Mouse (Mus musculus) v-Abl transformed pro-B cells (cell line): ENCODE measurements around the gene Rph3a.
"Not testable (repeated sequence)": the region's sequence is repeated elsewhere in the genome, so short reads cannot be mapped to it uniquely, and the experiment has no call there.

Experiments used
- in situ Hi-C, 2 experiments: fragments of 400-800 bp; cut with MboI; formaldehyde crosslinking; loops; one replicate each; pipeline ENCODE4 v1.15.1; 2025; ENCODE audit not compliant: unreplicated experiment in 2 of 2

Rph3a gene

GRCm38 (mm10) chr5:120976138-120976537, 33.8 kb downstream of the Rph3a start:
- in situ Hi-C loops: no loop called here

- in situ Hi-C loops: loop anchor here in 1 of 2 experiments (25.0 kb wide), 1 partner anchor 313 kb away; no protein-coding TSS in a partner anchor
Observed at GRCm38 (mm10) chr5:120974522-120974921, 35.4 kb downstream of the Rph3a start.

- in situ Hi-C loops: loop anchor here in 1 of 2 experiments (25.0 kb wide), 1 partner anchor 315 kb away; no protein-coding TSS in a partner anchor
Observed at GRCm38 (mm10) chr5:120972278-120972677, 37.6 kb downstream of the Rph3a start.

- in situ Hi-C loops: loop anchor here in 1 of 2 experiments (25.0 kb wide), 1 partner anchor 316 kb away; no protein-coding TSS in a partner anchor
Observed at GRCm38 (mm10) chr5:120971326-120971725, 38.6 kb downstream of the Rph3a start.

- in situ Hi-C loops: loop anchor here in 1 of 2 experiments (25.0 kb wide), 1 partner anchor 318 kb away; no protein-coding TSS in a partner anchor
Observed at GRCm38 (mm10) chr5:120969703-120970102, 40.2 kb downstream of the Rph3a start.

GRCm38 (mm10) chr5:120968799-120969198, 41.1 kb downstream of the Rph3a start:
- in situ Hi-C loops: loop anchor here in 1 of 2 experiments (25.0 kb wide), 1 partner anchor 319 kb away; no protein-coding TSS in a partner anchor

GRCm38 (mm10) chr5:120968134-120968532, 41.8 kb downstream of the Rph3a start:
- in situ Hi-C loops: loop anchor here in 1 of 2 experiments (25.0 kb wide), 1 partner anchor 319 kb away; no protein-coding TSS in a partner anchor

GRCm38 (mm10) chr5:120967355-120968133, 42.3 kb downstream of the Rph3a start:
- in situ Hi-C loops: loop anchor here in 1 of 2 experiments (25.0 kb wide), 1 partner anchor 320 kb away; no protein-coding TSS in a partner anchor

DNA sequence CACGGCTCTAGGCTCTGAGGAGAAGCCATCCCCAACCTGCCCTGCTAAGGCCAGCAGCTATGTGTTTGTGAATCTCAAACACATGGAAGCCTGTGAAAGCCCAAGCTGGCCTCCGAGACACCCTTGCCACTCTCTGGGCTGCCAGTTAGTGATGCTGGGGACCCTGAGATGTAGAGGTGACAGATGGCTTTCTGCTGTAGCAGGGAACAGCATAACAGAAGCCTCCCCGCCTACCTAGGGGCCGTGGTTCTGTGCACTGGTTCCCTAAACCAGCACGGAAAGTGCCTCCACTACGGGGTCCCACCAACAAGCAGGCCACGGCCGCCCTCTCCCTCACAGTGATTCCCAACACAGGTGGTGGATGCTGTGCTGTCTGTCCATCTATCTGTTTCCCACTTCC, 43.0 kb downstream of the Rph3a start:
- in situ Hi-C loops: loop anchor here in 1 of 2 experiments (25.0 kb wide), 1 partner anchor 320 kb away; no protein-coding TSS in a partner anchor

- in situ Hi-C loops: loop anchor here in 1 of 2 experiments (25.0 kb wide), 1 partner anchor 321 kb away; no protein-coding TSS in a partner anchor
Observed at GRCm38 (mm10) chr5:120966156-120966555, 43.7 kb downstream of the Rph3a start.

DNA sequence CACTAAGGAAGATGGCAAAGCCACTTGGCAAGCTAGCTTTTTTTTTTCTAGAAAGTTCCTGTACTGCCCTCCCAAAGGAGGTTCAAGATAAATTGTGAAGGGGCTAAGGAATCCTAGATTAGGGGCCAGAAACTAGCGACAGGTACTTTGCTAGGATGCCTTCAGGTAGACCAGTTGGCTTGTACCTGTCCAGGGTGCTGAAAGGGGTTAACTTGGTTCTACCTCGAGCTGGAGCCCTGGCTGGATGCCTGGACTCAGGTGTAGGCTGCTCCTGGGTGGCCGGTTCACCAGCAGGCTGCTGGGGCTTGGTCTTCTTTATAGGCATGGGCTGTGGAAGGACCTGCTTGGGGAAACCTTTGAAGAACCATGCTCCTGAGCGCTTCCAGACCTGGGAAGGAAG, 48.9 kb downstream of the Rph3a start:
- in situ Hi-C loops: loop anchor here in 1 of 2 experiments (25.0 kb wide), 1 partner anchor 326 kb away; no protein-coding TSS in a partner anchor

DNA sequence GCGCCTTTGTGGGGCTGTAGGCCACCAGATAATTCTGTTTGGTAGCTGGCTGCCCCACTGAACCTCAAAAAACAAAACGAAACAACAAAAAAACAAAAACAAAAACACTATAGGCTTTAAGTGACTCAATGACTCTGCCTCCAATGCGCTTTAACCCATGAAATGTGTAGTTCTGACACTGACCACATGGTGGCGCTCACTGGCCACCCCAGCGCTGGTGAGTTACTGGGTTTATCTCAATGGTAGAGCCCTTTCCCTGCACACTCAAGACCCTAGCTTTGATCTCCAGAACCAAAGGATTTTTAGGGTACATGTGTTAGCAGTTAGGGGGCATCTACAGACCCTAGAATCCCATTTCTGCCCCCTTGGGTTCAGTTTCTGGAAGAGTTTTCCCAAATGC, 55.9 kb downstream of the Rph3a start:
- in situ Hi-C loops: loop anchor here (10.0 to 25.0 kb wide), 2 partner anchors 171 to 333 kb away; no protein-coding TSS in a partner anchor

- in situ Hi-C loops: loop anchor here (10.0 to 25.0 kb wide), 2 partner anchors 172 to 335 kb away; no protein-coding TSS in a partner anchor
Observed at GRCm38 (mm10) chr5:120952242-120952770, 57.6 kb downstream of the Rph3a start.

DNA sequence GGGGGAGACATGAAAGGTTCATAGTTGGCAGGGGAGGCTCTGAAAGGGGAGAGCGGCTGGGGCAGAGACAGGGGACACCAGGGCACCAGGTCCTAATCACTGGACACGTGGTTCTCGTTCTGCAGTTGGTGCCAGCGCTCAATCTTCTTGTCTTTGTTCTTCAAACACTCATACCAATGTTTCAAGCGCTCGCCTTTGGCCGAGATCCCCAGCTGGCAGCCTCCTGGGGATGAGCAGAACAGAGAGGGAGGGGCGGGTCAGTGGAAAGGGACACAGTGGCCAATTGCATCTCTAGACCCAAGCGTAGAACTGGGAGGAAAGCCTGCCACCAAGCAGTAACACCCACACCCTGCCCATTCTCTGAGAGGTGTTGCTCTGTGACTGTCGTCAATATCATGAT, 67.8 kb downstream of the Rph3a start:
- in situ Hi-C loops: no loop called here

DNA sequence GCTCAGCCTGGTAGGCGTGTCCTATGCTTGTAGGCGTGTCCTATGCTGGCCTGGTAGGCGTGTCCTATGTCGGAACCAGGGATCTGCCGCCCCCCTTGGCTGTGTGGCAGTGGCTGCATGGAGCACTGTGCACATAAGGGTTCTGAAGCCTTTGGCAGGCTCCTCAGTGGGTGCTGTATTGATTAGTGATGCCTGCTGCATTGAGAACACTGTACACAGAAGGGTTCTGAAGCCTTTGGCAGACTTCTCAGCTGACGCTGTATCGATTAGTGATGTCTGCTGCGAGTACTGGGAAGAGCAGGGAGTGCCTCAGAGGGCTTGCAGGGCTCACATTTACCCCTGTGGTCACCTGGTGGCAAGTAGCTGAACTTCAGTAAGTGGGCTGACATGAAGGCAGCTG, 71.3 kb downstream of the Rph3a start:
- in situ Hi-C loops: no loop called here

DNA sequence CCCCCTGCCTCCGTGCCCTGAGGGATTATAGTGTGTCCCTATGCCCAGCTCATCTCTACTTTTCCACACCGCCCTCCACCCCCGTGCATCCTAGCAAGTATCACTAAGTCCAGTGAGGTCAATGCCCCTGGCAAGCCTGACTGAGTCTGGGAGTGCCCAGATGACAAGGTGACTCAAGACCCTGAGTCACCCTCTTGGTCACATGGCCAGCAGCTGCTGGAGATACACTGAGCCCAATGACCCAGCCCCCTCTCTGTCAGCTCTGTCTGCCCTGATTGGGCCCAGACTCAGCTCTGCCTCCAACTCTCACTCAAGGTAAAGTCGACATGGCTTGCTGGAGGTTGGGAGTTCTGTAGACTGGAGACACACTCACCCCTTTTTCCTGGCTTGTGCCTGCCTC, 72.1 kb downstream of the Rph3a start:
- in situ Hi-C loops: no loop called here

DNA sequence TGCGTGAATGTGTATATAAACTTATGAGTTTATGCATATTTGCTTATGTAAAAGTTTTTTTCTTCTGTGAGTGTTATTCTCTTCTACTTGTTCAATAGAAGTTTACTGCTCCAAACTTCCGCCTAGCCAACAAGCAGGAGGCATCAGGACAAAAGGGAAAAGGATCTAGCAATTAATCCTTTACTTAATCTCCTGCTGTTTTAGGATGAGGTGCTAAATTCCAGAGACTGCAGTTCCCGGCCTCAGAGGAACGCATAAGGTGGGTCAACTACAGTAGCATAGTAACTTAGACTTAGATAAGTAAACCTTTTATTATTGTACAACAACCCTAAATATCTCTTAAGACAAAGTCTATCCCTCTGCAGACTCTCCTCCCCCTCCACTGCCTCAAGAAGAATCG, 75.9 kb downstream of the Rph3a start:
- in situ Hi-C loops: no loop called here

DNA sequence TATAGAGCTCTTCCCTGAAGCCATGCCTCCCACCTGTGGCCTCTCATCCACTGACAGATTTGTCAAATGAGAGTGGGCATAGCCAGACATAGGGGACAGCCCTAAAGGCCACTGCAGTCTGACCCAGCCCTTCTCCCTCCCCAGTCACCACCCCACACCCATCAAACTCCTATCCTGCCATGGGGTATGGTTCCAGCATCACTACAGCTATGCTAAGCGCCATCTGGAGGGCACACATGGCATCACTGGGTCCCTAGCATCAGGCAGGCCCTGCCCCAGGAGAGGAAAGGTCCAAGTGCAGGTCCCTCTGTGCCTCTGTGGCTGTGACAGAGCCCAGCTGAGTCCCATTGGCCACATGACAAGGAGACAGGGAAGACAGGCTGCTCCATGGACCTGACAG, 82.9 kb downstream of the Rph3a start:
- in situ Hi-C loops: no loop called here

DNA sequence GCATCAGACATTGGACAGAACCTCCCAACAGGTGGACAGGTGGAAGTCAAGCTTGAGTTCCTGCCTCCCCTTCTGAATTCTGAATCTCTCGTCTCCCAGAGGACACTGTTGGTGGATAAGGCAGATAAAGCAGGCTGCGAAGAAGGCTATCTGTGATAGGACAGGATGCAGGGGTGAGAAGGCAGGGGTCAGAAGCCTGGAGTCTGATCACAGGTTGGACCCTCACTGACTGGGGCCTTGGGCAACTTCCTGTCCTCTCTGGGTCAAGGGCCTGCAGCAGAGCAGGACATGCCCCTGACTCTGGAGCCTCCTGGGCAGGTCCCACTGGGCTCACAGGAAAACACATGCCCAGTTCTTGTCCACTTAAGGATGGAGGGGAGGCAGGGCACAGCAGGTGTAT, 83.6 kb downstream of the Rph3a start:
- in situ Hi-C loops: not testable (repeated sequence)

DNA sequence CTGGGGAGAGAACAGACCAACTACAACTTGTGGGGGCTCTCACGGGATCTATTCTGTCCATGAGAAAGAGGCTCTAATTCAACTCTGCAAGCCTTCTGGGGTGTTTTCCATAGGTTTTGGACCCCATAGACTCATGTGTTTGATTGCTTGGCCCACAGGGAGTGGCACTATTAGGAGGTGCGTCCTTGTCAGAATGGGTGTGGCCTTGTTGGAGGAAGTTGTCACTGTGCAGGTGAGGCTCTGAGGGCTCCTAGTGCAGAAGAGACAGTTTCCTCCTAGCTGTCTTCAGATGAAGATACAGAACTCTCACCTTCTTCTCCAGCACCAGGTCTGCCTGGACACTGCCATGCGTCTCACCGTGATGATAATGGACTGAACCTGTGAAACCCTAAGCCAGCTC, 85.4 kb downstream of the Rph3a start:
- in situ Hi-C loops: not testable (repeated sequence)

GRCm38 (mm10) chr5:120923969-120924368, 85.9 kb downstream of the Rph3a start:
- in situ Hi-C loops: no loop called here
